Comparison of ENCODE assay signal across 8 mouse cellular contexts in the genomic region with DNA sequence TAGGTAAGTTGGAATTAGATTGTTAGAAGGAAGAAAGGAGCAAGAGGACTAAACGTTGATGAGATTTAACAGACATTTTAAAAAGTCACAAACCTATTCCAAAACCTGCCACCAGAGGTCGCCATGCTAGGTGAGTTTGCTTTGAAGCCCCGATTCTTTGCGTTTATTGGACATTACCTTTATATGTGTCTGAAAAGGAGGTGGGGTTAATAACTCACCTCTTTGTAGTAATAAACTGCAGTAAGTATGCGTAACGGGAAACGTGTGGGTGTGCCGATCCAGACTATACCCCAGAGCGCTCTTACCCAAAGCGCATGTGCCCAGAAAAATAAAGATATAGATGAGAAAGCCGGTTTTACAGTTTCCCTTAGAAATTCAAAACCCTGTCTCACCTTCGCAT. TPM values are rescaled to one million over a fixed set of nuclear protein-coding genes. Genes with fewer than 3 reads are reported as not detected.
DNase-seq lines count a peak whose midpoint lies in the region; ATAC-seq lines count a peak whose summit lies in the region.

No protein-coding gene starts in this region.

- no peak; the same call in 1 of the 2 replicates for ATAC-seq in embryonic facial prominence, embryonic 15.5 days (ENCODE audit: insufficient number of reproducible peaks, low FRiP score, low TSS enrichment, low read depth)
- no peak for ATAC-seq in limb, embryonic 15.5 days (ENCODE audit: insufficient number of reproducible peaks, low FRiP score, low TSS enrichment, low read depth)
- ATAC-seq in neural tube, embryonic 12.5 days (ENCODE audit: low FRiP score, low read depth): 0 out of 2 replicates have a peak, but pooled peaks have one; percentile 57

- peak overlapping the region; percentile 46 for H3K4me3 ChIP-seq in embryonic facial prominence, embryonic 15.5 days (replicated peaks)
- peak overlapping the region; percentile 36 for H3K4me3 ChIP-seq in limb, embryonic 15.5 days
- peak overlapping the region; percentile 9; the same call in 1 of the 2 replicates for H3K4me3 ChIP-seq in neural tube, embryonic 12.5 days

- H3K27ac ChIP-seq in embryonic facial prominence, embryonic 15.5 days (replicated peaks): no peak overlapping the region
- no peak overlapping the region for H3K27ac ChIP-seq in limb, embryonic 15.5 days
- H3K27ac ChIP-seq in neural tube, embryonic 12.5 days: no peak overlapping the region

- H3K4me1 ChIP-seq in embryonic facial prominence, embryonic 15.5 days: no peaks in the 10 kb centered on the region
- H3K4me1 ChIP-seq in limb, embryonic 15.5 days: peaks cover 3% of the 10 kb centered on the region; the same call in 1 of the 2 replicates
- H3K4me1 ChIP-seq in neural tube, embryonic 12.5 days: no peaks in the 10 kb centered on the region

- WGBS in embryonic facial prominence, embryonic 15.5 days: 3% methylated on average over 12 of the region's 12 CpGs
- WGBS in limb, embryonic 15.5 days: 2% methylated on average over 12 of the region's 12 CpGs
- 2% methylated on average over 12 of the region's 12 CpGs for WGBS in neural tube, embryonic 12.5 days

- no peak overlapping the region for H3K9ac ChIP-seq in embryonic facial prominence, embryonic 15.5 days
- H3K9ac ChIP-seq in limb, embryonic 15.5 days: no peak overlapping the region
- H3K9ac ChIP-seq in neural tube, embryonic 12.5 days: no peak overlapping the region

- peak; percentile 78 to 85 for DNase-seq in cerebellum, postnatal 10 days
- no peak for DNase-seq in cerebellum, adult 11 months
- peak; percentile 76 for DNase-seq in ES-CJ7 (ENCODE audit: low read depth, low spot score)
- DNase-seq in induced T-regulatory cell, adult 2 months (ENCODE audit: low read depth): peak; percentile 33
- DNase-seq in yolk sac, embryonic 10.5 days (ENCODE audit: low spot score): no peak

- no peaks in the 10 kb centered on the region for H3K36me3 ChIP-seq in embryonic facial prominence, embryonic 15.5 days
- H3K36me3 ChIP-seq in limb, embryonic 15.5 days: no peaks in the 10 kb centered on the region
- H3K36me3 ChIP-seq in neural tube, embryonic 12.5 days: no peaks in the 10 kb centered on the region

- H3K27me3 ChIP-seq in embryonic facial prominence, embryonic 15.5 days: peaks cover 8% of the 10 kb centered on the region
- peaks cover 13% of the 10 kb centered on the region for H3K27me3 ChIP-seq in limb, embryonic 15.5 days
- peaks cover 15% of the 10 kb centered on the region for H3K27me3 ChIP-seq in neural tube, embryonic 12.5 days (replicated peaks)

- peak overlapping the region; percentile 55 for H3K4me2 ChIP-seq in embryonic facial prominence, embryonic 15.5 days (replicated peaks)
- peak overlapping the region; percentile 57 for H3K4me2 ChIP-seq in limb, embryonic 15.5 days
- H3K4me2 ChIP-seq in neural tube, embryonic 12.5 days (replicated peaks): peak overlapping the region; percentile 60

- H3K9me3 ChIP-seq in embryonic facial prominence, embryonic 15.5 days (replicated peaks): no peaks in the 10 kb centered on the region
- no peaks in the 10 kb centered on the region for H3K9me3 ChIP-seq in limb, embryonic 15.5 days
- no peaks in the 10 kb centered on the region for H3K9me3 ChIP-seq in neural tube, embryonic 12.5 days

RNA-seq across cellular contexts. Expression of gene Tfap2b, which starts 3.1 kb away (rescaled TPM):
- polyA plus RNA-seq in embryonic facial prominence, embryonic 15.5 days (2015; fragmentation: Nextera tagmentation; extraction: Ambion mirVana): 50.3 and 51.9 TPM in 2 replicates
- polyA plus RNA-seq in limb, embryonic 15.5 days (2015; fragmentation: Nextera tagmentation; extraction: Ambion mirVana): 57.8 and 59.6 TPM in 2 replicates
- 78.6 and 88.6 TPM in 2 replicates for polyA plus RNA-seq in neural tube, embryonic 12.5 days (2016; fragmentation: Nextera tagmentation; extraction: Ambion mirVana)

Comparison
In these comparisons a context has a peak if more than half of its experiments do, and no peak if none do; other contexts are left out.
1. DNase-seq: peak in cerebellum, postnatal 10 days (2 of 2), ES-CJ7 (single experiment) and induced T-regulatory cell, adult 2 months (single experiment); none in cerebellum, adult 11 months (single experiment) and yolk sac, embryonic 10.5 days (single experiment).
2. Peak in every context shown above with its lines, with median percentiles within 50 percentile points of each other: H3K4me2 ChIP-seq and H3K4me3 ChIP-seq.